Mouse (Mus musculus) liver, embryonic 13.5 days (tissue): ENCODE data around the gene Olfr839-ps1. TPM values are rescaled to one million over a fixed set of nuclear protein-coding genes. Genes with fewer than 3 reads are reported as not detected.

ENCODE experiments used
- ATAC-seq: fragments of 200-750 bp; cut with Nextera tagmentation; 2 replicates; pipeline ENCODE4 v1.8.0; 2017; ENCODE audit warnings: low read depth, mild to moderate bottlenecking, moderate number of reproducible peaks, moderate library complexity
- DNase-seq: peaks from one replicate; pipeline ENCODE4 v3.0.0; 2022
- H3K27ac ChIP-seq: fragments of 300-500 bp; sonication (generic); 2 replicates; pipeline ENCODE4 v1.5.1; 2015; ENCODE audit warnings: moderate library complexity, mild to moderate bottlenecking, inconsistent platforms
- H3K27me3 ChIP-seq: fragments of 300-500 bp; sonication (generic); 2 replicates; pipeline ENCODE4 v1.6.1; 2015; ENCODE audit warnings: mild to moderate bottlenecking, inconsistent platforms
- H3K36me3 ChIP-seq: fragments of 300-500 bp; sonication (generic); 2 replicates; pipeline ENCODE4 v1.6.1; 2015; ENCODE audit warnings: mild to moderate bottlenecking, inconsistent platforms
- H3K4me1 ChIP-seq: fragments of 300-500 bp; sonication (generic); replicated peaks from 2 replicates; pipeline ENCODE4 v1.6.1; 2015; ENCODE audit warnings: inconsistent platforms
- H3K4me2 ChIP-seq: fragments of 300-500 bp; sonication (generic); 2 replicates; pipeline ENCODE4 v1.6.1; 2015; ENCODE audit warnings: inconsistent platforms, mild to moderate bottlenecking, moderate library complexity
- H3K4me3 ChIP-seq: fragments of 300-500 bp; sonication (generic); replicated peaks from 2 replicates; pipeline ENCODE4 v1.5.1; 2015; ENCODE audit warnings: mild to moderate bottlenecking, inconsistent platforms
- H3K9ac ChIP-seq: fragments of 300-500 bp; sonication (generic); 2 replicates; pipeline ENCODE4 v1.6.1; 2015; ENCODE audit warnings: mild to moderate bottlenecking, inconsistent platforms
- H3K9me3 ChIP-seq: fragments of 300-500 bp; sonication (generic); replicated peaks from 2 replicates; pipeline ENCODE4 v1.6.1; 2016; ENCODE audit warnings: inconsistent platforms
- WGBS: fragments of 180-500 bp; shearing (Covaris S2); methylation state at CpG from one replicate; pipeline ENCODE4 v1.1.7; 2015; ENCODE audit not compliant: insufficient replicate concordance; 5-methylcytosine and 5-hydroxymethylcytosine counted together
- polyA plus RNA-seq: library from polyadenylated mRNA; unstranded; fragments of >200 nt; fragmentation: Nextera tagmentation; extraction: Ambion mirVana; gene quantifications from 2 replicates; pipeline ENCODE4 v1.2.1, GENCODE M21; 2015

The Olfr839-ps1 gene
- not detected in 2 replicates for polyA plus RNA-seq

GRCm38 (mm10) chr9:19177212-19177611 lies at the start of gene Olfr839-ps1:
Olfr839-ps1 (minus strand) TSS chr9:19177312.
- WGBS, result 59% methylated on average over 1 of the region's 1 CpGs
- Histone ChIP-seq H3K4me3 (no peak within 1 kb of the TSS), H3K4me1 (no peaks in the 10 kb centered on the region), H3K9ac (no peak within 1 kb of the TSS), H3K27ac (no peak within 1 kb of the TSS), H3K27me3 (no peaks in the 10 kb centered on the region), H3K9me3 (no peaks in the 10 kb centered on the region), H3K4me2 (no peak within 1 kb of the TSS), H3K36me3 (no peaks in the 10 kb centered on the region)
- no peak for ATAC-seq
- DNase-seq, result no peak

GRCm38 (mm10) chr9:19136017-19136416 lies 41.1 kb downstream of the Olfr839-ps1 start, which contains the start of gene Olfr837:
Olfr837 (plus strand) TSS chr9:19136317.
- no peaks in the 10 kb centered on the region for H3K27me3 ChIP-seq
- no peak within 1 kb of the TSS for H3K4me2 ChIP-seq
- H3K4me3 ChIP-seq, result no peak within 1 kb of the TSS
- H3K36me3 ChIP-seq, result no peaks in the 10 kb centered on the region
- WGBS, result 41% methylated on average over 1 of the region's 1 CpGs
- DNase-seq (no peak), ATAC-seq (no peak)
- H3K9ac ChIP-seq, result no peak within 1 kb of the TSS
- no peaks in the 10 kb centered on the region for H3K9me3 ChIP-seq
- no peak within 1 kb of the TSS for H3K27ac ChIP-seq
- no peaks in the 10 kb centered on the region for H3K4me1 ChIP-seq

DNA sequence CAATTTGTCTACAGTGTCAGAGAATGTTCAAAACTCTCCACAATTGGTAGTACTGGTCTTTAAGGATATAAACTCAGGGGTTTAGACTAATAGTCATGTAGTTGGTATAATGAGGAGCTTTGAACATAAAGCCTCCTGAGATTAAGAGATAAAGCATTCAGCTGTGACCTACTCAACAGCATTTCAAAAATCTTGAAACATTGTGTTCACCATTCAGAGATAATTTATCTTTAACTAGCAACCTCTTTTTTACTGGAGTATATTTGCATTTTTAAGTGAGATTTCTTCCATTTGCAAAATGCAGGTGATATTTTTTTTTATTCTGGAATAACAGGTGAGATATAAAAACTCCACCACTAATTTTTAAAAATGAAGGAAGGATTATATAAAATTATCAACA lies 57.0 kb downstream of the Olfr839-ps1 start, which contains the start of gene Olfr836:
TSS of gene Olfr836 (plus strand) at position 301 of the 400 bp plus-strand sequence.
- DNase-seq (no peak), ATAC-seq (no peak)
- H3K36me3 ChIP-seq, result no peaks in the 10 kb centered on the region
- H3K4me3 ChIP-seq, result no peak within 1 kb of the TSS
- no peaks in the 10 kb centered on the region for H3K4me1 ChIP-seq
- H3K4me2 ChIP-seq, result no peak within 1 kb of the TSS
- H3K27ac ChIP-seq, result no peak within 1 kb of the TSS
- no peak within 1 kb of the TSS for H3K9ac ChIP-seq
- no peaks in the 10 kb centered on the region for H3K9me3 ChIP-seq
- H3K27me3 ChIP-seq, result no peaks in the 10 kb centered on the region

Other genes starting within 250 kb of the Olfr839-ps1 start
- gene Olfr832, start 240.2 kb downstream of the Olfr839-ps1 start, polyA plus RNA-seq, result not detected in 2 replicates
- gene Olfr834, start 189.3 kb downstream of the Olfr839-ps1 start, polyA plus RNA-seq, result not detected in 2 replicates
- not detected in 2 replicates for gene Olfr835, start 144.6 kb downstream of the Olfr839-ps1 start, polyA plus RNA-seq
- gene Olfr836, start 56.9 kb downstream of the Olfr839-ps1 start, polyA plus RNA-seq, result not detected in 2 replicates
- not detected in 2 replicates for gene Olfr837, start 41.0 kb downstream of the Olfr839-ps1 start, polyA plus RNA-seq
- not detected in 2 replicates for gene Olfr843, start 74.7 kb upstream of the Olfr839-ps1 start, polyA plus RNA-seq
- gene Olfr844, start 139.0 kb upstream of the Olfr839-ps1 start, polyA plus RNA-seq, result not detected in 2 replicates
- not detected in 2 replicates for gene Olfr845, start 159.1 kb upstream of the Olfr839-ps1 start, polyA plus RNA-seq
- gene Olfr846, start 186.7 kb upstream of the Olfr839-ps1 start, polyA plus RNA-seq, result not detected in 2 replicates
- gene Olfr847, start 201.4 kb upstream of the Olfr839-ps1 start, polyA plus RNA-seq, result not detected in 2 replicates